ENCODE assay signal across 15 mouse cellular contexts in the genomic region with DNA sequence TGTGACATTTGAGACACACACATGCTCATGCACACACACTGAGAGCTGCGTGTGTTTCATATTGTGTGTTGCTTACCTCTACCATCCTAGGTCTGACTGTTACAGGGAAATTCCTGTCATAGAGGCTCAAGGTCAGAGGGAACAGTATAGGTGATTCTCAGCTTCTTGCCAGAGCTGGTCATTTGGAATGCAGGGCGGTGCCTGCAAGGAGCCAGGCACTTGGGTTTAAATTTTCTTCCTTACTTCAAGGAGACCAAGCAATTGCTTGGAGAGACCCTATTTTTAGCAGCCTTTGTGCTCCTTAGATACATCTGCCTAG. TPM values are rescaled to one million over a fixed set of nuclear protein-coding genes. Genes with fewer than 3 reads are reported as not detected.
DNase-seq lines count a peak whose midpoint lies in the region; ATAC-seq and TF ChIP-seq lines count a peak whose summit lies in the region.
"Had no signal": no experiment of that assay in that cellular context is flagged by ENCODE, and none has a peak within 500 bp of the region (broad histone marks: within the 10 kb centered on the region; RNA-seq: fewer than 3 reads in every experiment).

No protein-coding gene starts in this region.

- no peak for TF ChIP-seq CTCF in left cerebral cortex, adult 2 months (IDR thresholded peaks at IDR 0.05)
- TF ChIP-seq CTCF in lung, adult 2 months (IDR thresholded peaks at IDR 0.05; ENCODE audit: insufficient read depth, low read length) = no peak

- ATAC-seq in heart, embryonic 13.5 days (ENCODE audit: extremely low read depth, insufficient number of reproducible peaks, low FRiP score, low TSS enrichment) = no peak
- ATAC-seq: intestine, embryonic 16.5 days had no signal

- 55% methylated on average over 2 of the region's 2 CpGs for WGBS in heart, embryonic 13.5 days
- WGBS in lung, adult 2 months = 60% methylated on average over 2 of the region's 2 CpGs

- H3K36me3 ChIP-seq in heart, embryonic 13.5 days = peaks cover 9% of the 10 kb centered on the region
- H3K36me3 ChIP-seq: embryonic facial prominence, embryonic 12.5 days had no signal

- H3K9me3 ChIP-seq in heart, embryonic 13.5 days = no peaks in the 10 kb centered on the region
- H3K9me3 ChIP-seq: embryonic facial prominence, embryonic 12.5 days had no signal

- H3K4me1 ChIP-seq in heart, embryonic 13.5 days = peaks cover 34% of the 10 kb centered on the region
- H3K4me1 ChIP-seq in lung, adult 2 months (ENCODE audit: control insufficient read depth, insufficient read depth, low read length) = no peaks in the 10 kb centered on the region

- H3K27me3 ChIP-seq in heart, embryonic 13.5 days (replicated peaks) = no peaks in the 10 kb centered on the region
- H3K27me3 ChIP-seq: embryonic facial prominence, embryonic 12.5 days had no signal

- intact Hi-C loops in heart, postnatal 10 days (cut with DNase I) = loop anchor here (5.0 kb wide), 1 partner anchor 130 kb away; no protein-coding TSS in a partner anchor
- intact Hi-C loops in left cerebral cortex, adult 2 months (cut with DNase I) = loop anchor here (5.0 kb wide), 2 partner anchors 110 to 130 kb away; partner anchors contain the start of gene Fam168a

- H3K4me3 ChIP-seq in heart, embryonic 13.5 days = no peak overlapping the region
- H3K4me3 ChIP-seq in left cerebral cortex, adult 2 months = no peak overlapping the region
- H3K4me3 ChIP-seq in lung, adult 2 months (replicated peaks; ENCODE audit: extremely low read depth, low read depth, low read length) = no peak overlapping the region
- H3K4me3 ChIP-seq: embryonic facial prominence, embryonic 12.5 days had no signal

- H3K4me2 ChIP-seq in heart, embryonic 13.5 days = peak overlapping the region; percentile 33; the same call in 1 of the 2 replicates
- H3K4me2 ChIP-seq: embryonic facial prominence, embryonic 12.5 days; hindbrain, embryonic 14.5 days had no signal

- H3K27ac ChIP-seq in heart, embryonic 13.5 days (replicated peaks) = peak overlapping the region; percentile 73
- H3K27ac ChIP-seq in left cerebral cortex, adult 2 months = peak overlapping the region; percentile 80
- H3K27ac ChIP-seq: embryonic facial prominence, embryonic 12.5 days; hindbrain, embryonic 14.5 days; kidney, postnatal 0 days had no signal

- peak overlapping the region; percentile 50 for H3K9ac ChIP-seq in heart, embryonic 13.5 days
- H3K9ac ChIP-seq: embryonic facial prominence, embryonic 12.5 days; hindbrain, embryonic 14.5 days had no signal

- TF ChIP-seq POLR2A in lung, adult 2 months (IDR thresholded peaks at IDR 0.05; ENCODE audit: borderline replicate concordance, extremely low read depth, low read depth, low read length) = no peak

- DNase-seq in heart, postnatal 10 days = no peak
- DNase-seq in left cerebral cortex, adult 2 months (ENCODE audit: extremely low spot score in 1 of 2, low spot score in 2 of 2) = no peak
- DNase-seq in left cerebral cortex, adult 11 months (ENCODE audit: low spot score) = no peak
- DNase-seq in ES-CJ7 (ENCODE audit: low read depth, low spot score) = peak; percentile 71
- DNase-seq in ZHBTc4 (ENCODE audit: low read depth, low spot score) = peak; percentile 70
- no peak for DNase-seq in lung, adult 2 months
- DNase-seq: adrenal gland, postnatal 14 days; lung, adult 18-20 months; lung, postnatal 36 days; thymus, postnatal 36 days had no signal

RNA-seq across cellular contexts. Expression of gene Relt, which starts 45.8 kb away (rescaled TPM):
- 2.9 and 3.7 TPM in 2 replicates for polyA plus RNA-seq in heart, embryonic 13.5 days (2015; fragmentation: Nextera tagmentation; extraction: Ambion mirVana)
- total RNA-seq in heart, postnatal 10 days (2021) = 1 to 10 TPM; 4.0 to 4.6 TPM
- 10 to 100 TPM; 14.1 to 18.6 TPM for total RNA-seq in left cerebral cortex, adult 2 months (2021)
- 13.1 and 20.0 TPM in 2 replicates for polyA plus RNA-seq in lung, adult 2 months (2012; rRNA removed)

Comparison
In these comparisons a context has a peak if more than half of its experiments do, and no peak if none do; other contexts are left out.
1. DNase-seq: peak in ES-CJ7 (single experiment) and ZHBTc4 (single experiment); none in heart, postnatal 10 days (0 of 2), left cerebral cortex, adult 2 months (0 of 2), left cerebral cortex, adult 11 months (single experiment) and lung, adult 2 months (single experiment).